21 mouse cellular contexts compared by ENCODE assay signal in genomic region chr9:123206526-123206925, GRCm38 (mm10). TPM values are rescaled to one million over a fixed set of nuclear protein-coding genes. Genes with fewer than 3 reads are reported as not detected.
DNase-seq lines count a peak whose midpoint lies in the region; ATAC-seq and TF ChIP-seq lines count a peak whose summit lies in the region.
"Had no signal": no experiment of that assay in that cellular context is flagged by ENCODE, and none has a peak within 500 bp of the region (broad histone marks: within the 10 kb centered on the region; RNA-seq: fewer than 3 reads in every experiment).

No protein-coding gene starts in this region.

- peak; percentile 58 for ATAC-seq in intestine, postnatal 0 days
- ATAC-seq: forebrain, embryonic 15.5 days; hindbrain, embryonic 16.5 days; midbrain, embryonic 13.5 days had no signal

- H3K4me2 ChIP-seq in intestine, postnatal 0 days (replicated peaks; ENCODE audit: low read depth), result no peak overlapping the region
- H3K4me2 ChIP-seq: forebrain, embryonic 15.5 days; heart, embryonic 12.5 days; limb, embryonic 12.5 days; midbrain, embryonic 13.5 days had no signal

- TF ChIP-seq POLR2A in liver, adult 2 months (IDR thresholded peaks at IDR 0.05; ENCODE audit: extremely low read depth, insufficient read depth, low read length), result no peak
- TF ChIP-seq POLR2A in small intestine, adult 2 months (IDR thresholded peaks at IDR 0.05; ENCODE audit: low read depth, low read length), result no peak

- peak; percentile 26 for DNase-seq in liver, adult 2 months (ENCODE audit: extremely low read depth, low read depth, low spot score)
- DNase-seq in liver (no peak), R1 (ENCODE audit: low read depth, low spot score) (peak; percentile 35)
- DNase-seq in testis, postnatal 14 days (ENCODE audit: low spot score), result no peak
- no peak for DNase-seq in retina, postnatal 1 day
- DNase-seq: adrenal gland, adult 8-10 months; cerebellum, adult 11-12 months; cerebellum, postnatal 36 days; gastrocnemius, postnatal 36 days; heart, postnatal 36 days; right cerebral cortex, adult 18-20 months had no signal

- no peaks in the 10 kb centered on the region for H3K36me3 ChIP-seq in liver, adult 2 months (ENCODE audit: control insufficient read depth, insufficient read depth, low read length)
- no peaks in the 10 kb centered on the region for H3K36me3 ChIP-seq in intestine, postnatal 0 days (ENCODE audit: control insufficient read depth, insufficient read depth)
- peaks cover 6% of the 10 kb centered on the region for H3K36me3 ChIP-seq in small intestine, adult 2 months (ENCODE audit: control insufficient read depth, insufficient read depth, low read length)
- H3K36me3 ChIP-seq: forebrain, embryonic 15.5 days; heart, embryonic 12.5 days; limb, embryonic 12.5 days; midbrain, embryonic 13.5 days had no signal

- 20% methylated on average over 2 of the region's 2 CpGs for WGBS in liver, adult 2 months
- 31% methylated on average over 2 of the region's 2 CpGs for WGBS in intestine, postnatal 0 days
- WGBS in small intestine, adult 2 months, result 28% methylated on average over 2 of the region's 2 CpGs

- H3K79me2 ChIP-seq in liver, adult 2 months (ENCODE audit: control insufficient read depth, insufficient read depth, low read length), result no peaks in the 10 kb centered on the region

- H3K9me3 ChIP-seq in intestine, postnatal 0 days (ENCODE audit: control insufficient read depth), result no peaks in the 10 kb centered on the region
- H3K9me3 ChIP-seq: forebrain, embryonic 15.5 days; heart, embryonic 12.5 days; limb, embryonic 12.5 days; midbrain, embryonic 13.5 days had no signal

- H3K4me1 ChIP-seq in liver, adult 2 months (ENCODE audit: control insufficient read depth, insufficient read depth, low read length), result peaks cover 9% of the 10 kb centered on the region
- peaks cover 15% of the 10 kb centered on the region; the same call in 1 of the 2 replicates for H3K4me1 ChIP-seq in intestine, postnatal 0 days (replicated peaks; ENCODE audit: control insufficient read depth, insufficient read depth, low read length)
- peaks cover 26% of the 10 kb centered on the region for H3K4me1 ChIP-seq in small intestine, adult 2 months (ENCODE audit: control insufficient read depth, insufficient read depth, insufficient read length, low read length)
- H3K4me1 ChIP-seq: forebrain, embryonic 15.5 days; limb, embryonic 12.5 days; midbrain, embryonic 13.5 days had no signal

- no peak overlapping the region for H3K9ac ChIP-seq in liver, adult 2 months (ENCODE audit: low read depth, low read length)
- H3K9ac ChIP-seq in intestine, postnatal 0 days (ENCODE audit: low read depth, low read length), result no peak overlapping the region
- H3K9ac ChIP-seq: forebrain, embryonic 15.5 days; heart, embryonic 12.5 days; limb, embryonic 12.5 days; midbrain, embryonic 13.5 days had no signal

- no peak overlapping the region for H3K27ac ChIP-seq in liver, adult 2 months (replicated peaks; ENCODE audit: insufficient read depth, low read depth, low read length)
- peak overlapping the region; percentile 50 for H3K27ac ChIP-seq in intestine, postnatal 0 days (ENCODE audit: low read depth, low read length)
- H3K27ac ChIP-seq in small intestine, adult 2 months (ENCODE audit: insufficient read depth, low read depth, low read length), result peak overlapping the region; percentile 82
- H3K27ac ChIP-seq: forebrain, embryonic 15.5 days; limb, embryonic 12.5 days; midbrain, embryonic 13.5 days had no signal

- TF ChIP-seq CTCF in liver, adult 2 months (IDR thresholded peaks at IDR 0.05; ENCODE audit: low read depth, low read length), result no peak
- TF ChIP-seq CTCF in intestine, postnatal 0 days (IDR thresholded peaks at IDR 0.05; ENCODE audit: low read depth), result no peak
- no peak for TF ChIP-seq CTCF in small intestine, adult 2 months (IDR thresholded peaks at IDR 0.05; ENCODE audit: extremely low read depth, insufficient read length, insufficient replicate concordance, low read depth, low read length)

- no peaks in the 10 kb centered on the region for H3K27me3 ChIP-seq in liver, adult 2 months (ENCODE audit: control insufficient read depth, insufficient read depth, low read length)
- H3K27me3 ChIP-seq in intestine, postnatal 0 days (replicated peaks; ENCODE audit: control insufficient read depth, insufficient read depth, low read length), result no peaks in the 10 kb centered on the region
- no peaks in the 10 kb centered on the region for H3K27me3 ChIP-seq in small intestine, adult 2 months (ENCODE audit: control insufficient read depth, insufficient read depth, low read length)
- H3K27me3 ChIP-seq: forebrain, embryonic 15.5 days; heart, embryonic 12.5 days; limb, embryonic 12.5 days; midbrain, embryonic 13.5 days had no signal

- no peak overlapping the region for H3K4me3 ChIP-seq in liver, adult 2 months (ENCODE audit: insufficient read depth, low read depth, low read length)
- H3K4me3 ChIP-seq in intestine, postnatal 0 days (ENCODE audit: low read depth, low read length), result no peak overlapping the region
- no peak overlapping the region for H3K4me3 ChIP-seq in small intestine, adult 2 months (ENCODE audit: low read depth, low read length)
- H3K4me3 ChIP-seq: erythroblast, embryonic 14.5 days; forebrain, embryonic 15.5 days; heart, embryonic 12.5 days; limb, embryonic 12.5 days; midbrain, embryonic 13.5 days had no signal

RNA-seq across cellular contexts. Expression of gene Cdcp1, which starts 9.3 kb away (rescaled TPM):
- total RNA-seq in liver, adult 2 months (2014; rRNA removed), result 2.6 and 3.1 TPM in 2 replicates
- polyA plus RNA-seq in liver, adult 2 months (2012; rRNA removed), result 4.0 and 4.3 TPM in 2 replicates
- polyA plus RNA-seq in intestine, postnatal 0 days (2015; fragmentation: Nextera tagmentation; extraction: Ambion mirVana), result 6.9 and 7.7 TPM in 2 replicates
- polyA plus RNA-seq in small intestine, adult 2 months (2012; rRNA removed), result 16.4 and 25.7 TPM in 2 replicates
- total RNA-seq: MEL had no signal
- polyA plus RNA-seq: erythroblast, embryonic 14.5 days had no signal

RNA-seq across cellular contexts. Expression of gene Tmem158, which starts 54.0 kb away (rescaled TPM):
- 0.09 and 0.40 TPM in 2 replicates for total RNA-seq in liver, adult 2 months (2014; rRNA removed)
- polyA plus RNA-seq in liver, adult 2 months (2012; rRNA removed), result 0.76 and 0.83 TPM in 2 replicates
- polyA plus RNA-seq in intestine, postnatal 0 days (2015; fragmentation: Nextera tagmentation; extraction: Ambion mirVana), result 15.6 and 16.1 TPM in 2 replicates
- 21.7 and 44.7 TPM in 2 replicates for polyA plus RNA-seq in small intestine, adult 2 months (2012; rRNA removed)

RNA-seq across cellular contexts. Expression of gene Clec3b, which starts 55.8 kb away (rescaled TPM):
- 0.65 and 1.0 TPM in 2 replicates for total RNA-seq in liver, adult 2 months (2014; rRNA removed)
- 0.29 and 0.73 TPM in 2 replicates for polyA plus RNA-seq in liver, adult 2 months (2012; rRNA removed)
- polyA plus RNA-seq in intestine, postnatal 0 days (2015; fragmentation: Nextera tagmentation; extraction: Ambion mirVana), result 3.5 and 4.7 TPM in 2 replicates
- polyA plus RNA-seq in small intestine, adult 2 months (2012; rRNA removed), result 34.7 and 37.4 TPM in 2 replicates
- total RNA-seq: megakaryocyte progenitor cell, adult 5-6 weeks; MEL had no signal
- polyA plus RNA-seq: erythroblast, embryonic 14.5 days; heart, embryonic 12.5 days; limb, embryonic 12.5 days; midbrain, embryonic 13.5 days had no signal

Comparison
In these comparisons a context has a peak if more than half of its experiments do, and no peak if none do; other contexts are left out.
1. DNase-seq: peak in liver, adult 2 months (single experiment) and R1 (single experiment); none in liver (single experiment), testis, postnatal 14 days (single experiment) and retina, postnatal 1 day (single experiment).